Mouse (Mus musculus) limb, embryonic 12.5 days (tissue): ENCODE data around the gene Ipcef1. TPM values are rescaled to one million over a fixed set of nuclear protein-coding genes. Genes with fewer than 3 reads are reported as not detected.
"Not testable (repeated sequence)": the region's sequence is repeated elsewhere in the genome, so short reads cannot be mapped to it uniquely, and the experiment has no call there.

Source experiments
- ATAC-seq: fragments of 200-750 bp; cut with Nextera tagmentation; 2 replicates; pipeline ENCODE4 v1.8.0; 2017; ENCODE audit warnings: low read depth, moderate TSS enrichment; ENCODE audit not compliant: insufficient number of reproducible peaks, insufficient read depth, low FRiP score, low TSS enrichment
- H3K27ac ChIP-seq: fragments of 300-500 bp; sonication (generic); 2 replicates; pipeline ENCODE4 v1.5.1; 2016; ENCODE audit warnings: mild to moderate bottlenecking, moderate library complexity
- H3K27me3 ChIP-seq: fragments of 300-500 bp; sonication (generic); 2 replicates; pipeline ENCODE4 v1.6.1; 2016; ENCODE audit warnings: mild to moderate bottlenecking, moderate library complexity
- H3K36me3 ChIP-seq: fragments of 300-500 bp; sonication (generic); 2 replicates; pipeline ENCODE4 v1.6.1; 2016; ENCODE audit warnings: mild to moderate bottlenecking, moderate library complexity
- H3K4me1 ChIP-seq: fragments of 300-500 bp; sonication (generic); replicated peaks from 2 replicates; pipeline ENCODE4 v1.6.1; 2016
- H3K4me2 ChIP-seq: fragments of 300-500 bp; sonication (generic); 2 replicates; pipeline ENCODE4 v1.6.1; 2016; ENCODE audit warnings: mild to moderate bottlenecking, moderate library complexity
- H3K4me3 ChIP-seq: fragments of 300-500 bp; sonication (generic); replicated peaks from 2 replicates; pipeline ENCODE4 v1.5.1; 2016; ENCODE audit warnings: mild to moderate bottlenecking
- H3K9ac ChIP-seq: fragments of 300-500 bp; sonication (generic); replicated peaks from 2 replicates; pipeline ENCODE4 v1.6.1; 2016; ENCODE audit warnings: mild to moderate bottlenecking, moderate library complexity
- H3K9me3 ChIP-seq: fragments of 300-500 bp; sonication (generic); 2 replicates; pipeline ENCODE4 v1.6.1; 2016; ENCODE audit warnings: mild to moderate bottlenecking, moderate library complexity
- WGBS: fragments of 180-500 bp; shearing (Covaris S2); methylation state at CpG from one replicate; pipeline ENCODE4 v1.1.7; 2016; 5-methylcytosine and 5-hydroxymethylcytosine counted together
- polyA plus RNA-seq: library from polyadenylated mRNA; unstranded; fragments of >200 nt; fragmentation: Nextera tagmentation; extraction: Ambion mirVana; gene quantifications from 2 replicates; pipeline ENCODE4 v1.2.1, GENCODE M21; 2016

Ipcef1 gene
- polyA plus RNA-seq, 1 experiment from 2014 or later = 0.61 TPM

- H3K4me1 ChIP-seq = no peaks in the 10 kb centered on the region
- H3K27ac ChIP-seq = no peak overlapping the region
- no peak overlapping the region for H3K4me2 ChIP-seq
- H3K9me3 ChIP-seq = no peaks in the 10 kb centered on the region
- no peaks in the 10 kb centered on the region for H3K36me3 ChIP-seq
- no peak overlapping the region for H3K9ac ChIP-seq
- ATAC-seq = no peak
- no peaks in the 10 kb centered on the region for H3K27me3 ChIP-seq
- WGBS = 73% methylated on average over 12 of the region's 12 CpGs
- H3K4me3 ChIP-seq = no peak overlapping the region
Measured at GRCm38 (mm10) chr10:7035547-7035946, 16.7 kb downstream of the Ipcef1 start.

- Histone ChIP-seq H3K27me3 (no peaks in the 10 kb centered on the region), H3K4me1 (no peaks in the 10 kb centered on the region), H3K4me2 (no peak overlapping the region), H3K36me3 (no peaks in the 10 kb centered on the region), H3K27ac (no peak overlapping the region), H3K9me3 (no peaks in the 10 kb centered on the region), H3K4me3 (no peak overlapping the region), H3K9ac (no peak overlapping the region)
- ATAC-seq = no peak
- WGBS = 94% methylated on average over 2 of the region's 2 CpGs
Measured at GRCm38 (mm10) chr10:7033459-7033858, 18.8 kb downstream of the Ipcef1 start.

- 74% methylated on average over 1 of the region's 1 CpGs for WGBS
- no peaks in the 10 kb centered on the region for H3K9me3 ChIP-seq
- H3K9ac ChIP-seq = no peak overlapping the region
- no peaks in the 10 kb centered on the region for H3K27me3 ChIP-seq
- no peak overlapping the region for H3K27ac ChIP-seq
- no peak for ATAC-seq
- no peaks in the 10 kb centered on the region for H3K4me1 ChIP-seq
- H3K4me3 ChIP-seq = no peak overlapping the region
- no peak overlapping the region for H3K4me2 ChIP-seq
- no peaks in the 10 kb centered on the region for H3K36me3 ChIP-seq
Measured at GRCm38 (mm10) chr10:7025028-7025427, 27.2 kb downstream of the Ipcef1 start.

GRCm38 (mm10) chr10:7020551-7020950 is 31.7 kb downstream of the Ipcef1 start:
- no peaks in the 10 kb centered on the region for H3K36me3 ChIP-seq
- no peaks in the 10 kb centered on the region for H3K9me3 ChIP-seq
- H3K4me1 ChIP-seq = no peaks in the 10 kb centered on the region
- no peak overlapping the region for H3K27ac ChIP-seq
- H3K9ac ChIP-seq = no peak overlapping the region
- no peak overlapping the region for H3K4me3 ChIP-seq
- no peak for ATAC-seq
- H3K27me3 ChIP-seq = no peaks in the 10 kb centered on the region
- no peak overlapping the region for H3K4me2 ChIP-seq
- WGBS = 86% methylated on average over 9 of the region's 9 CpGs

- Histone ChIP-seq H3K9ac (no peak overlapping the region), H3K4me3 (no peak overlapping the region), H3K4me2 (no peak overlapping the region), H3K27me3 (no peaks in the 10 kb centered on the region), H3K36me3 (no peaks in the 10 kb centered on the region), H3K4me1 (no peaks in the 10 kb centered on the region), H3K27ac (no peak overlapping the region), H3K9me3 (no peaks in the 10 kb centered on the region)
- WGBS = 77% methylated on average over 7 of the region's 7 CpGs
- ATAC-seq = no peak
Measured at GRCm38 (mm10) chr10:7019781-7020386, 32.4 kb downstream of the Ipcef1 start.

DNA sequence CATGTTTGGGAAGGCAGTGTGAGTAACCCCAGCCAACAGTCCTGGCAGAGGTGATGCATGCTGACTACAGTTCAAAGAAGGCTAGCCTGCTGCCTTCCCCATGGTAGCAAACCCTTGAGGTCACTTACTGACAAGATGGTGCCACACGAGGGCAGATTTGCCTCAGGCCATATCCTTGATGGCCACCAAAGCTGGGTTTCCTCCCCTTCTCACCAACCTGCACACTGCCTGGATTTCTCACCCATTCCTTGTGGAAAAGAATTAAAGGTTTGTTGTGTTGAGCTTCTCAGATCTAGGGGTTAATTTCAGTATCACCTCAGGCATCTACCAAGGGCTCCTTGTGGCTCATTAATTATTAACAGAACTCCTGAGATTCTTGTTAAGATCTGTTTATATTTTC is 37.1 kb downstream of the Ipcef1 start:
- no peak for ATAC-seq

DNA sequence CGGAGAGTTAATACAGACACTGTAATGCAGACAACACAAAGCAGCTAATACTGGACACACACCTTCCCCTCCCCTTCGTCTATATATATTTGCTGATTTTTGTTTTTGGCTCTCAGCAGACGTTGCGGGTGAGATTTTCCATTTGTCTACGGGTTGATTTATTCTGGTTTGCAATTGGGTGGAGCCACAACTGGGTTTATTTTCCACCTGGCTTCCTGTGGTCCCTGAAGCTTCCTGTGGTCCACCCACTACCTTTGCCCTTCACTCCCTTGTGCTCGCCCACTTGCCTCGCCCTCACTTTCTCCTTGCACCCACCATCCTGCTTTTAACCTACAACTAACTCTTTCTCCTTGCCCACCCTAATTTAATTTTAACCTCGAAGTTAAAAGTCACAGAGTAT is 41.7 kb downstream of the Ipcef1 start:
- H3K4me1 ChIP-seq = no peaks in the 10 kb centered on the region
- no peak for ATAC-seq
- WGBS = 87% methylated on average over 8 of the region's 8 CpGs
- no peak overlapping the region for H3K4me2 ChIP-seq
- H3K9me3 ChIP-seq = no peaks in the 10 kb centered on the region
- no peaks in the 10 kb centered on the region for H3K36me3 ChIP-seq
- no peak overlapping the region for H3K27ac ChIP-seq
- H3K9ac ChIP-seq = no peak overlapping the region
- no peak overlapping the region for H3K4me3 ChIP-seq
- H3K27me3 ChIP-seq = no peaks in the 10 kb centered on the region

More for the DNA sequence above, 37.1 kb downstream of the Ipcef1 start:
- no peak overlapping the region for H3K27ac ChIP-seq
- H3K36me3 ChIP-seq = no peaks in the 10 kb centered on the region
- no peaks in the 10 kb centered on the region for H3K4me1 ChIP-seq
- H3K27me3 ChIP-seq = no peaks in the 10 kb centered on the region
- H3K9ac ChIP-seq = no peak overlapping the region
- H3K4me3 ChIP-seq = no peak overlapping the region
- no peak overlapping the region for H3K4me2 ChIP-seq
- no peaks in the 10 kb centered on the region for H3K9me3 ChIP-seq
- WGBS = 40% methylated on average over 1 of the region's 1 CpGs

DNA sequence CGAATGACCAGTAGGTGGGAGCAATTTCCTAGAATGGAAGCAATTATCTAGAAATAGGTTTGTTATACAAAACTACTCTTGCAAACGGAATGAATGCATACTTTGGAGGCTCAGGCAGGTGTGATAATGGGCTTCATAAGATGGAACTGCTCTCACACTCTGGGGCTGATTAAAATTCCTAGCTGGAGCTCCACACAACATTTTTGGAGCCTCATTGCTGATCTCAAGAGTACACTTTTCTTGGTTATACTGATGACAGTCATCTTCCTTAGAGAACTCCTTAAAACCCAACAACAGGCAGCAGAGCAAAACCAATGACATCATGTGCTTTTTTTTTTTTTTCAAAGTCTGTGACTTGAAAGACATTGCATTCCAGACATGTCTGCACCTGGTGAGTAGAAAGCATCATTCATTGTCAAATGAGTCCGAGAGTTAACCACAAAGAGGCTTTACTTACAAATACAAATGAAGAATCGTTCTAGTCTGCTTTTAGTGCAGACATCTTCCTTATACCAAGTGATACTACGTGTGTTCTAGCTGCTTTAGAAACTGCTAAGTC is 47.2 kb downstream of the Ipcef1 start:
- H3K9me3 ChIP-seq = no peaks in the 10 kb centered on the region
- H3K9ac ChIP-seq = no peak overlapping the region
- ATAC-seq = no peak
- H3K4me1 ChIP-seq = no peaks in the 10 kb centered on the region
- no peaks in the 10 kb centered on the region for H3K27me3 ChIP-seq
- WGBS = 60% methylated on average over 5 of the region's 5 CpGs
- H3K4me3 ChIP-seq = no peak overlapping the region
- no peaks in the 10 kb centered on the region for H3K36me3 ChIP-seq
- no peak overlapping the region for H3K27ac ChIP-seq
- H3K4me2 ChIP-seq = no peak overlapping the region

DNA sequence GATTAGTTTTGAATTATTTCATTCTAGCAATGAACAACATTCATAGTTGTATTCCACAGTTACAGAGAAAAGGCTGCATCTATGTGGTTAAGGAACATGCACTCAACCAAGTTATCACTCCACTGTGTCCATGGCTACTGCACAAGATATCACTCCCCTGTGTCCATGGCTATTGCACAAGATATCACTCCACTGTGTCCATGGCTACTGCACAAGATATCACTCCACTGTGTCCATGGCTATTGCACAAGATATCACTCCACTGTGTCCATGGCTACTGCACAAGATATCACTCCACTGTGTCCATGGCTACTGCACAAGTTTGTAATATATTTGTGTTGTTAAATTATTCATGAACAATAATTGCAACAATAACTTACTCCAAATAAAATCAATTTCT is 48.4 kb downstream of the Ipcef1 start:
- not testable (repeated sequence) for H3K27me3 ChIP-seq, H3K4me3 ChIP-seq, H3K9ac ChIP-seq, ATAC-seq, H3K27ac ChIP-seq, H3K4me1 ChIP-seq, H3K36me3 ChIP-seq, H3K4me2 ChIP-seq, H3K9me3 ChIP-seq

GRCm38 (mm10) chr10:6999355-6999754 is 52.9 kb downstream of the Ipcef1 start:
- H3K27ac ChIP-seq = no peak overlapping the region
- H3K4me3 ChIP-seq = no peak overlapping the region
- no peaks in the 10 kb centered on the region for H3K4me1 ChIP-seq
- WGBS = 79% methylated on average over 3 of the region's 3 CpGs
- H3K9me3 ChIP-seq = no peaks in the 10 kb centered on the region
- no peak for ATAC-seq
- H3K9ac ChIP-seq = no peak overlapping the region
- H3K36me3 ChIP-seq = no peaks in the 10 kb centered on the region
- no peak overlapping the region for H3K4me2 ChIP-seq
- H3K27me3 ChIP-seq = no peaks in the 10 kb centered on the region

DNA sequence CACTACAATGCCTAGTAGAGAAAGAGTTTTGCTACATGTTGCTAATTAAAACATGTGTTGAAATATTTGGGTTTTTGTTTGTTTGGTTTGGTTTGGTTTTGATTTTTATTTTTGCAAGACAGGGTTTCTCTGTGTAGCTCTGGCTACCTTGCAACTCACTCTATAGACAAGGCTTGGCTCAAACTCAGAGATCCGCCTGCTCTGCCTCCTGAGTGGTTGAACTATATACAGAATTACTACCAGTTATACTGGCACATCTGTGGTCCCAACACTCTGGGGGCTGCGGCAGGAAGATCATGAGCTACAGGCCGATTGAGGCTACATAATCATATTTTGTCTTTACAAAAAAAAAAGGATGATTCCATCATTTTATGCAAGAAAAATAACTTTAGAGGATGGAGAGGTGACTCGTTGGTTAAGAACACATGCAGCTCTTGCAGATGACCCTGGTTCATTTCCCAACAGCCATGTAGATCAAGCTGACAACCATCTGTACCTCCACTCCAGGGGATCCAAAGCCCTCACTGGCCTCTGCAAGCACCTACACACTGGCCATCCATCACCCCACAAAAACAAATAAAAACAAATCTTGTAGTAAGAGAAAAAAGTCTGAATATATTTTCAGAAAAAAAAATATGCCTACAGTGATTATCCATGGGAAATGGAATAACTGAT is 53.6 kb downstream of the Ipcef1 start:
- no peak overlapping the region for H3K27ac ChIP-seq
- no peaks in the 10 kb centered on the region for H3K27me3 ChIP-seq
- H3K4me1 ChIP-seq = no peaks in the 10 kb centered on the region
- ATAC-seq = no peak
- WGBS = 87% methylated on average over 4 of the region's 4 CpGs
- H3K9me3 ChIP-seq = no peaks in the 10 kb centered on the region
- H3K4me2 ChIP-seq = no peak overlapping the region
- no peak overlapping the region for H3K9ac ChIP-seq
- no peak overlapping the region for H3K4me3 ChIP-seq
- H3K36me3 ChIP-seq = no peaks in the 10 kb centered on the region

DNA sequence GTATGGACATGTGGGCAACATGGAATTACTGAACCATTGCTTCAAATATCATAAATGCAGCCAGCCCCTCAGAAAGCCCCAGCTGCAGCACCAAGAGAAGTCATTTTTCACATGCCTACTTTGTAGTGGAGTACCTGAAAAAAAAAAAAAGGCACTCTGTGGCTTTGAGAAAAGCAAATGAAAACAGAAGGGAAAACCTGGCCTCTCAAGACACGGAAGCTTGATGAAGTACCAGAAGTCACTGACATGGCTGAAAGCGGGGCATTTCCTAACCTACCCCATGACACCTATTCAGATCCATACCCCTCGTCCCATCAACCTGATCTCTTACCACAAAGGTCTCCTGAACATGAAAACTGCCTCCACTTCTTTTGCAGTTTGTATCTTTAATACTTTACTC is 55.4 kb downstream of the Ipcef1 start:
- 77% methylated on average over 3 of the region's 3 CpGs for WGBS

More for the DNA sequence above, 55.4 kb downstream of the Ipcef1 start:
- H3K9me3 ChIP-seq = no peaks in the 10 kb centered on the region
- H3K27me3 ChIP-seq = no peaks in the 10 kb centered on the region
- no peak overlapping the region for H3K27ac ChIP-seq
- ATAC-seq = no peak
- H3K4me1 ChIP-seq = no peaks in the 10 kb centered on the region
- H3K4me2 ChIP-seq = no peak overlapping the region
- H3K4me3 ChIP-seq = no peak overlapping the region
- H3K9ac ChIP-seq = no peak overlapping the region
- no peaks in the 10 kb centered on the region for H3K36me3 ChIP-seq
